Mouse (Mus musculus): ENCODE measurements around the gene Arhgap20. TPM values are rescaled to one million over a fixed set of nuclear protein-coding genes. Genes with fewer than 3 reads are reported as not detected.
A peak's percentile ranks its signal among the peaks of the same experiment; 100 is the strongest.

Arhgap20 gene
- total RNA-seq (2021) = 10 to 100 TPM; 16.3 to 21.6 TPM

- intact Hi-C loops (cut with DNase I) = loop anchor here (2.0 kb wide), 1 partner anchor 144 kb away; no protein-coding TSS in a partner anchor
- DNase-seq (ENCODE audit: low spot score) = peak; percentile 17
These were observed at the start of gene Arhgap20 for GRCm38 (mm10) chr9:51764921-51765416. Gene Arhgap20, plus strand, starts transcription at chr9:51765337.

DNA sequence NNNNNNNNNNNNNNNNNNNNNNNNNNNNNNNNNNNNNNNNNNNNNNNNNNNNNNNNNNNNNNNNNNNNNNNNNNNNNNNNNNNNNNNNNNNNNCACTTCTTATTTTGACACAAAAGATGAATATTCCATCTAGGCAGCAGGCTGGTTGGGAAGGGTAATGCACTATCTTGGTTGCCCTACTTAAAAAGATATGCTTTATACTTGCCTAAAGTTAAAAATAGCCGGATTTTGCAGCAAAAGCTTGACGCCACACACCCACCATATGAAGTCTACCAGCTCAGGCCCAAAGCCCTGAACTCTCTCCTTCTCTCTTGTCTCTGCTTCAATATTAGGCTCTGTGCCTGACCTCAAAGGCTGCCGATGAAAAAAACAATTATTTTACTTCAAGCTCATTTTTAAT lies 46.3 kb upstream of the Arhgap20 start:
- intact Hi-C loops (cut with DNase I) = no loop called here
- DNase-seq (ENCODE audit: low spot score) = no peak

- DNase-seq (ENCODE audit: low spot score) = peak; percentile 4
- intact Hi-C loops (cut with DNase I) = no loop called here
These were observed 37.2 kb upstream of the Arhgap20 start for GRCm38 (mm10) chr9:51727960-51728359.

DNA sequence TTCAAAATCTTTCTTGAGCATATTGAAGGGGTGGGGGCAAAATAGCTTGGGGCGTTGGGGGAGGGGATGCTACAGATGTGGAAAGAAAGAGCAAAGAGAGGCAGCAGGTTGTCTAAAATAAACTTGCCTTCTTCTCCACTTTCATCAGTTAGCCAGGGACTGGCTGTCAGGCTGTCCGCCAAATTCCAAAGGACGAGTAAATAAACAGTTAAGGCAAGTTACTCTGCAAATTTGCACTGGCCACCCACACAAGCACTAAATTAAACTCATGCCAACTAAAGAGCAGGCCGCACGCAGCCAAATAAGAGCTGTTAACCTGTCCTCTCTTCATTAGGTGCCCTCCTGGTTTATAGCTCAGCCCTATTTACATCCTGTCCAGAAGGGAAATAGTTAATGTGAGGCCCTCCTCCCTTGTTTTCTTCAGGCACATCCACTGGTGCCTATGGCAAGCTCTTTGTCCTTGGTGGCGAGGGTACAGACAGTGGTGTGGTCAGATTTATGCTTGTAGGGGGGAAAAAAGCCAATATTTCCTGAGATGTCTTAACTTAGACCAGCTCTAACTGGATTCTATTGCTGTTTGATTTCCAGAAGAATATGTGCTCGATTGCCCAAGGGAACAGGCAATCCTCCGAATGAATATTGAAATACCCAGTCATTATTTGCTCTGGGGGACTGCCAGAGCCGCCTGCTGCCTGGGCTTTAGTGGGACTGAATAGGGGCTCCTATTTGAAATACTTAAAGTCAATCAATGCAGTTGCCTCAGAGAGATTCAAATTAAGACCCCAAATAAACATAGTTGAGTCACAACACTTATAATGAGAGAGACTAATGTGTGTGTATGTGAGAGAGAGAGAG lies 29.7 kb upstream of the Arhgap20 start:
- intact Hi-C loops (cut with DNase I) = no loop called here
- no peak for DNase-seq (ENCODE audit: low spot score)

DNA sequence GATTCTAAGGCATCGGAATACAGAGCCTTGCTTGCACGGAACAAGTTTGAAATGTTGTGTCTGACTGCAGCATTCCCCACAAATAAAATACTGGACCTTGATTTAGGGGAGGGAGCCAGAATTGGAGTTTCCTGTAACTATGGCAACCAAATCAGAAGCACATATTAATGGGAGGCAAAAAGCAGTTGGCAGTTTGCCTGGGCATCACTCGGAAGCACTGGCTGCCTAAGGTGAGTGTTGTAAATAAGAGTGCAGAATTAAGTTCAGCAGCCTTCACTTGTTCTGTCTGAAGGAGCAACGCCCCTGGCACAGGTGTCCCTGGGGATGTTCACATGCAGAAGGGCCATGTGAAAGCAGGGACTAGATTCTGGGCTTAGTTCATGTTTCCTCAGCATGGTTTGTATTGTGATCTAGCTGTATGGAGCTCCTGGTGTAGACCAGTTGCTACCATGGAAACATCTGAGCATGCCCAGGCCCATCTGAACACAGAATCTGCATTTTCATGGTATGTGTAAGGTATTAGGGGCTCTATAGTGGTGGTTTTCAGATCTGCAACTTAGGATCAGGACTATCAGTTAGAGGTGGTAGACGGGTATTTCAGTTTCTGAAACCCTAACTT lies 28.3 kb upstream of the Arhgap20 start:
- intact Hi-C loops (cut with DNase I) = no loop called here
- no peak for DNase-seq (ENCODE audit: low spot score)

- DNase-seq (ENCODE audit: low spot score) = no peak
- intact Hi-C loops (cut with DNase I) = no loop called here
These were observed 26.8 kb upstream of the Arhgap20 start for GRCm38 (mm10) chr9:51738349-51738748.

DNA sequence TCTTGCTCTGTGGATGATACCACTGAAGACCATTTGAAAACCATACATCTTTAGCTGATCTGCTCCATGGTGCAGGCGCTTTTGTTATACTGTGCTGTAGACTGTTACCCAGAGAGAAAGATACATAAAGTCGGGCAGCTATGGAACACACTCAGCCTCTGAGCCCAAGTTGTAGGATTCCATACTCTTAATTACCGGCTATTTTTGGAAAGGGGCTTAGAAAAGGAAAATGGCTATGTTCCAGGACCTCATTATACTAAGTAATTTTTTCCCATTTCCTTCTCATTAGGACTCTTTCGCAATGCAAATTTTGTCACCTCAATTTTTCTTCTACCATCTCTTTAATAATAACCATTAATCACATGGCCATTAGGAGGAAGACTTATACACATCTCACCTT lies 25.3 kb upstream of the Arhgap20 start:
- no peak for DNase-seq (ENCODE audit: low spot score)
- intact Hi-C loops (cut with DNase I) = no loop called here

- intact Hi-C loops (cut with DNase I) = no loop called here
- no peak for DNase-seq (ENCODE audit: low spot score)
These were observed 15.0 kb upstream of the Arhgap20 start for GRCm38 (mm10) chr9:51750144-51750543.

DNA sequence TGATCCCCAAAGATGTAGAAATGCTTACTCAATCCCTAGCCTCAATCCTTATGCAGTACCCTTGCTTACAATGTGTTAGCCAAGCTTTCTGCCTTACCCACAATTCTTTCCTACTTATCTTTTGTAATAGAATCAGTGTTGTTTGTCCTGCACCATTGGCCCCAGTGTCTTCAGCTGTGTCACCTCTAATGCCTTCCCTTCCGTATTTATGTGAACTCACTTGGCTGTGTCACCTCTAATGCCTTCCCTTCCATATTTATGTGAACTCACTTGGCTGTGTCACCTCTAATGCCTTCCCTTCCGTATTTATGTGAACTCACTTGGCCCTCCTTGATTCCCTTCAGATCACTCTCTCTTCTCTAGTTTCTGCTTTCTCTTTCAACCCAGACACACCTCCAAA lies 4.1 kb upstream of the Arhgap20 start:
- intact Hi-C loops (cut with DNase I) = no loop called here
- DNase-seq (ENCODE audit: low spot score) = no peak

DNA sequence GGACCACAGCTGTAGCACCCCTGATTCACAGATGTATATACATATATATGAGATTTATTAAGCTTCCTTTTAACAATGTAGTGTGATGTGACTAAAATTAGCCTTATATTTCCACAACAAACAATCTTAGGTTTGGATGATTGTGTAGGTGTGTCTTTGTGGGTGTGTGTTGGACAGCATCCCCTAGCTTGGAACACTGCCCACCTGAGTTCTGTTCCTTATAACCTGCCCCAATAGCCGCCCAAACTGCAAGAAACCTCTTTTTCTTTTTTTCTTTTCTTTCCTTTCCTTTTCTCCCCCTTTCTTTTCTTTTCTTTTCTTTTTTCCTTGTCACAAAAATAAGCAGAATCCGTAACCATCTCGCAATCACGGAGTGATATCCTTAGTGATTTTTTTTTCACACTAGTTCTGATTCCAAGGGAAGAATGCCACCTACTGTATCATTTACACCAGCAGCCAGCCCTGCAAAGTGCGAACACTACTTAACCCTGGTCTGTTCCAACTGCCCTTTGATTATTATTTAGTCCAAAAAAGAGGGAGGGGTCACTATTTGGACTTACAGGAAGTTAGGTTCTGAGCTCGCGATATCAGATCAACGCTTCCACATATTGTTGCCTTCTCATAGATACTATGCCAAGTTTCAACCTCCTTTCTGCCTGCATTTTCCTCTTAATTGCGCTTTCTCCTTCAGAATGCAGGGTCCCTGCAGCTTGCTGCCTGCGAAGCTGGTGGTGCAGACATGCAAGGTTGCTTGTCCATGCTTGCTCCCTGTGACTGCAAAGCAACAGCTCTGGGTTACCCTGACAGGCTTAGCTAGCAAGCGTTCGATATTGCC lies 879 bp upstream of the Arhgap20 start:
- no peak for DNase-seq (ENCODE audit: low spot score)
- intact Hi-C loops (cut with DNase I) = loop anchor here (2.0 kb wide), 1 partner anchor 145 kb away; no protein-coding TSS in a partner anchor

- DNase-seq (ENCODE audit: low spot score) = peak; percentile 8
- intact Hi-C loops (cut with DNase I) = loop anchor here (2.0 kb wide), 1 partner anchor 143 kb away; no protein-coding TSS in a partner anchor
These were observed 459 bp downstream of the Arhgap20 start for GRCm38 (mm10) chr9:51765417-51766174.

GRCm38 (mm10) chr9:51766175-51767062 lies 1.3 kb downstream of the Arhgap20 start:
- no peak for DNase-seq (ENCODE audit: low spot score)
- intact Hi-C loops (cut with DNase I) = no loop called here

DNA sequence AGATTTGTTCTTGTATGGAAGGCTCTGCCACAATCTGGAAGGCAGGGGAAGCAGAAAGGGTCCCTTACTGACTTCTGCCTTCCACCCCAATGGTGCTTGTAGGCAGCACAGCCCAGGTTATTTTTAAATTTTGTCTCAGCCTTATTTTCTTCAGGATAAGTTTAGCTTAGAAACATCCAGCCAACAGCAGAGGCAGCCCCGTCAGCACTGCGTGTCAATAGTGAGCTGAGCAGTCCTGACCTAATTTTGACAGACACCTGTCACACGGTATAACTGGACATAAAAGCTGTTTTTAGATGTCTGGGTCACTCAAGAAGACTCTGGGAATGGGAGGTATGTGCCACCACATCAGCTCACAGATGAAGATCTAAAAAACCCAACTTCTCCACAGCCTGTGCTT lies 9.1 kb downstream of the Arhgap20 start:
- intact Hi-C loops (cut with DNase I) = no loop called here
- no peak for DNase-seq (ENCODE audit: low spot score)

DNA sequence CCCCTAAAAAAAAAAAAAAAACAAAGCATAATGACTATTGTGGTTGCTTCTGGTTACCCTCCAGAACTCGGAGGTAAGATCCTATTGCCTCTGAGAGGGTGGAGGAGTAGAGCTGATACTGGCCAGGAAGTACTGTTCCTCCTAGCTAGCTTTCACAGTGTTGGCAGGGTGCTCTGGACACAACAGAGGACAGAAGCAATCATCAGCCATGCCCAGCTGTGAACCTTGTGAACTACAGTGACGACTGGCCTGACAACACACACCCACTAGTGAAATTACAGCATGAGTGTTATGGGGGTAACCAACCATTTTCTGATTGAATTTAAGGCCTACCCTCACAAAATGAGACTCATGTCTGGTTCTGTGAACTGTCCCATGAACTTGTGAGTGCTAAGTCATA lies 11.3 kb downstream of the Arhgap20 start:
- intact Hi-C loops (cut with DNase I) = no loop called here
- no peak for DNase-seq (ENCODE audit: low spot score)

GRCm38 (mm10) chr9:51777180-51777579 lies 12.0 kb downstream of the Arhgap20 start:
- DNase-seq (ENCODE audit: low spot score) = no peak
- intact Hi-C loops (cut with DNase I) = no loop called here

DNA sequence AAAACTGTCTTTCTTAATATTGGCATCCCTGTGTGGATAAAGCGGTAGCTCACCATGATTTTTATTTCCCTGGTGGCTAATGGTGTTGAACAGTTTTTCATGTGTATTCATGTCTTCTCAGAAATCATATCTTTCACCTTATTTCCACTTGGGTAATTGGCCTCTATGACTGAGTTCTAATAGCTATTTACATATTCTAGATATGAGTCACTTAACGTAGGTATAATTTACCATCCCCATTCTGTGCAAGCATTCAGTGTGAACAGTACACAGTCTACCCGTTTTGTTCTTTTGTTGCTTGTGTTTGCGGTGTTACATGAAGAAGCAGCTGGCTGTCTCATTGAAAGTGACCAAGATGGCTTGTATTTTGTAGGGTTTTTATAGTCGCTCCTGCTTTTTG lies 14.1 kb downstream of the Arhgap20 start:
- intact Hi-C loops (cut with DNase I) = no loop called here
- no peak for DNase-seq (ENCODE audit: low spot score)

DNA sequence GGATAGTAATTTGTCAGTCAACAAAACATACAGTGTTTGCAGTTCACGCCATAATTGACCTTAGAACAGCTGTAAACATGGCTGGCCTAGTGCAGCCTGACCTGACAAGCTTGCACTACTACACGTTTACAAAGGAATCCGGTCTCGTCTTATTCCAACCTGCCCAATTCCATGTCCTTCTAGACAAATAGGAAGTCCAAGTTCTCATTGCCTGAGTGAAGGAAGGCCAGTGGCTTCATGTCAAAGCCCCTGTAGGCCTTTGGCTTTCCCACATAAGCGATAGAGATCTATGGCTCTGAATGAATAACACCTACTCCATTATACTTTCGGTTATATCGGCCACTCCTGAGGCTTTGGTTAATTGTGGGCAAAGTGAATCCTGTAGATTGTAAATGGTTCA lies 16.0 kb downstream of the Arhgap20 start:
- intact Hi-C loops (cut with DNase I) = no loop called here

DNA sequence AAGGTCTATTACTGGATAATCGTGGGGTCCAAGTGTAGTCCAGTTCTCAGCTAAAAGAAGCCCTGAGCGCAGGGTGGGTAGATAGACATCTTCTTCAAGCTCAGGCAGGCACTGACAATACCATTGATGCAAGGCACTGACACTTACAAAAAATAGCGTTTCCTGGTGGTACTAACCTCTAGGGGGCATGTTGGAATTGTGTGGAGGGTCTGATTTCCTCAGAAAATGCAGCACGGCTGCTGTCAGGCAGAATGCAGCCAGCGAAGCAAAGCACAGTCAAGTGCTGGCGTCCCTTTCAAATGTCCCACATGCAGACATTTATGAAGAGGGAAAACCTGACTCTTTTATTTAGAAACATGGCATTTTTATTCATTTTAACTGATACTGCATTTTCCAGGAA lies 22.2 kb downstream of the Arhgap20 start:
- DNase-seq (ENCODE audit: low spot score) = no peak
- intact Hi-C loops (cut with DNase I) = no loop called here

More for the DNA sequence above, 16.0 kb downstream of the Arhgap20 start:
- DNase-seq (ENCODE audit: low spot score) = no peak

- intact Hi-C loops (cut with DNase I) = no loop called here
- no peak for DNase-seq (ENCODE audit: low spot score)
These were observed 23.3 kb downstream of the Arhgap20 start for GRCm38 (mm10) chr9:51788466-51788865.
